Mouse (Mus musculus) myocyte (in vitro differentiated cells): ENCODE data around the gene Gm11172.

Source experiments
- CEBPB ChIP-seq: IDR thresholded peaks from 2 replicates; pipeline ENCODE4 v1.6.1; 2011; ENCODE audit warnings: mild to moderate bottlenecking, moderate library complexity; ENCODE audit not compliant: poor library complexity, insufficient read depth, severe bottlenecking
- E2F4 ChIP-seq: IDR thresholded peaks from one replicate; pipeline ENCODE4 v1.6.1; 2011; ENCODE audit warnings: mild to moderate bottlenecking, control low read depth, moderate library complexity; ENCODE audit not compliant: insufficient read depth
- MAX ChIP-seq: IDR thresholded peaks from one replicate; pipeline ENCODE4 v1.6.1; 2011; ENCODE audit warnings: low read depth, mild to moderate bottlenecking, control low read depth
- MYOD1 ChIP-seq, 3 experiments: IDR thresholded peaks; one replicate each; pipeline ENCODE4 v1.6.1; 2011; ENCODE audit warnings: control low read depth in 2 of 3, low read depth in 2 of 3, mild to moderate bottlenecking in 2 of 3, moderate library complexity in 1 of 3; ENCODE audit not compliant: insufficient read length in 2 of 3, control insufficient read depth in 1 of 3
- MYOG ChIP-seq, 3 experiments: IDR thresholded peaks; one replicate each; pipeline ENCODE4 v1.6.1; 2011; ENCODE audit warnings: control low read depth in 2 of 3, low read depth in 2 of 3, mild to moderate bottlenecking in 2 of 3; ENCODE audit not compliant: insufficient read length in 2 of 3, control insufficient read depth in 1 of 3, insufficient read depth in 1 of 3
- POLR2A ChIP-seq: IDR thresholded peaks from one replicate; pipeline ENCODE4 v1.6.1; 2011; ENCODE audit warnings: low read depth, mild to moderate bottlenecking, control low read depth, moderate library complexity; ENCODE audit not compliant: insufficient read length
- POLR2AphosphoS2 ChIP-seq: IDR thresholded peaks from one replicate; pipeline ENCODE4 v1.6.1; 2011; ENCODE audit warnings: low read depth, control low read depth; ENCODE audit not compliant: insufficient read length
- TCF12 ChIP-seq: IDR thresholded peaks from one replicate; pipeline ENCODE4 v1.6.1; 2011; ENCODE audit warnings: mild to moderate bottlenecking, control low read depth; ENCODE audit not compliant: poor library complexity, insufficient read depth, severe bottlenecking
- USF1 ChIP-seq: IDR thresholded peaks from one replicate; pipeline ENCODE4 v1.6.1; 2011; ENCODE audit warnings: low read depth, mild to moderate bottlenecking, control low read depth, moderate library complexity

- TF ChIP-seq POLR2A, result no peak
- no peak for TF ChIP-seq MYOG (IDR thresholded peaks at IDR 0.05; ENCODE audit: control insufficient read depth in 1 of 3, insufficient read depth in 1 of 3, insufficient read length in 2 of 3, low read depth in 2 of 3)
- no peak for TF ChIP-seq CEBPB
- no peak for TF ChIP-seq POLR2AphosphoS2
- TF ChIP-seq MAX, result no peak
- TF ChIP-seq USF1, result no peak
- TF ChIP-seq TCF12, result no peak
- TF ChIP-seq E2F4, result no peak
- no peak for TF ChIP-seq MYOD1 (IDR thresholded peaks at IDR 0.05; ENCODE audit: control insufficient read depth in 1 of 3, insufficient read length in 2 of 3, low read depth in 2 of 3)
These were observed 14.6 kb downstream of the Gm11172 start for GRCm38 (mm10) chr16:10827269-10827668.
